Mouse (Mus musculus) brain, embryonic 14.5 days (tissue): ENCODE data around the gene Pdpk1.

Experiments used
- CTCF ChIP-seq: fragments of 200-500 bp; IDR thresholded peaks from 2 replicates; pipeline ENCODE4 v1.5.1; 2012; ENCODE audit warnings: inconsistent platforms, mild to moderate bottlenecking, moderate library complexity, borderline replicate concordance; ENCODE audit not compliant: insufficient read depth, insufficient read length; ENCODE audit errors: extremely low read depth
- POLR2A ChIP-seq: fragments of 200-500 bp; IDR thresholded peaks from 2 replicates; pipeline ENCODE4 v1.6.1; 2012; ENCODE audit warnings: mild to moderate bottlenecking, inconsistent platforms, borderline replicate concordance; ENCODE audit not compliant: poor library complexity, insufficient read depth, insufficient read length, severe bottlenecking; ENCODE audit errors: extremely low read depth

DNA sequence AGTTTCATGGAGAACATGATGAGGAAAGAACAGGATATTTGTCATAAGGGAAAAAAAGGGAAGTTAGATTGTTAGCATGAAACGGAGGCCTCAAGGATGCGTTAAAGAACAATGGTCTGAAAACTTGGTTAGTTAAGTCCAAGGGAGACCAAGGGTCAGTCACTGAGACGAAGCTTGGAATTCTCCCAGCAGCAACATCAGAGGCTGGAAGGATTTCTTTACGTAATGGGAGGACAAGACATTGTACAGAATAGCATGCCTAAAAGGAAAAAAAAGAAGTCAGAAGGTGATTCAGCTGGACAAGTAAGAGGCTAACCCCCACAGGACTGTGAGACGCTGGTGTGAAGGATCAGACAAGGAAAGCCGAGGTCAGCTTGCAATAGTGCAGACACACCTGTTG is 16.4 kb upstream of the Pdpk1 start:
- TF ChIP-seq CTCF: no peak
- TF ChIP-seq POLR2A: no peak
